Mouse (Mus musculus): ENCODE measurements at regions not wholly inside any gene's neighbourhood (a gene's known extent, or its start where the extent isn't known, plus 50 kb on each side); places are given as distances from the start of the nearest gene placed in this dataset.

DNA sequence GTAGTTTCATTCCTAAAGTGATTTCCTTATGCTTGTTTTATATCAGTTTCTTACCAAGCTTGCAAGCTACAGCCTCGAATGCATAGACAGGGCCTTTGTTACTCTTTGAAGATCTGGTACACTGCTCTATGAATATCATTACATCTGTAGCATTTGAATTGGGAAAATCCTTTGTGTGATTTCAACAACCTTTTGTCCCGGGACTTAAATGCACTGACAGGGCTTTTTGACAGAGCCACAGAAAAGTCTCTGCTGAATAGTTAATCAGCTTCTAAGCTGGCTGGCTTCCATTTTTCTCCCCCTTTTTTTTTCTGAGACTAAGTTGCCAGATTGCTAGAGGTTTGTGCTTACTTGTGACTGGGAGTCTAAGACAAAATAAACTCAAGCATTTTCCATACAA lies 80.2 kb downstream of the Ednrb start:
- H3K4me1 ChIP-seq: peaks cover 16% of the 10 kb centered on the region; the same call in 1 of the 2 replicates
- peak; percentile 93 for ATAC-seq (replicated peaks)
- H3K36me3 ChIP-seq: no peaks in the 10 kb centered on the region
- peak overlapping the region; percentile 84 for H3K27ac ChIP-seq (replicated peaks)
- H3K27me3 ChIP-seq: no peaks in the 10 kb centered on the region
- no peak overlapping the region for H3K4me2 ChIP-seq (replicated peaks)
- no peak overlapping the region for H3K9ac ChIP-seq (replicated peaks)
- 3% methylated on average over 2 of the region's 2 CpGs for WGBS
- H3K4me3 ChIP-seq: no peak overlapping the region
- H3K9me3 ChIP-seq: no peaks in the 10 kb centered on the region

DNA sequence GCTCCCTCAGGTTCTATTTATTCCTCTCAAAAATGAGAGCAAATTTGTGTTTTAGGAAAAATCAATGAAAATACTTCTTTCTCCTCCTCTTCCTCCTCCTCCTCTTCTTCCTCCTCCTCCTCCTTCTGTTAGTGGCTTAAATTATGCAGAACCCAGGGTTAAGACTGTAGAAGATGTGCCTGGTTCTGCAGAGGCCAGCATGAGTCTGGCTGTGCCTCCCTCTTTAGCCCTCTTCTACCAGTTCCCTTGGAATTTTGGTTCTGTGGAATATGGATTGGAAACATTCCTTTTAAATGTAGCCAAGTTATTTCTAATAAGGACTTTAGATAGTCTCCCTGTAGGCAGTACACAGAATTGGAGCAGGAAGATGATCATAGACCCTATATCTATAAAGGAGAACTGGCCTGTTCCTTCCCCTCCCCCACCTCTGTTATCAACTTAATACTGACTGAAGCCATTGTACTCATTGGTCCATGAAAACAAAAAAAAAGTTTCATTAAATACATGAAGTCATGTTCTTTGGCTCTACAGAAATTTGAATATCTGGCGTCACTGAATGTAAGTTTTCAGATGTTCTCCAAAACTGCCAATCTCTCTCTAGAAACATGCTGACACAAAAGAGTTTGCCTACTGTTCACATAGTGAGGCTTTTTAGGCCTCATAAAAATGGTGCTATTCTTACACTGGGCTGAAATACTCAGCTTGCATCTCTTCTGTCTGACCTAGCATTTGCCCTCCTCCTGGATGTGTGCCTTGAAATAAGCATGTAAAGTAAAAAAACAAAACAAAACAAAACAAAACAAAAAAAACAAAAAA lies 80.8 kb downstream of the Ednrb start:
- Histone ChIP-seq H3K4me2 (replicated peaks) (no peak overlapping the region), H3K9ac (replicated peaks) (no peak overlapping the region), H3K4me3 (no peak overlapping the region), H3K27ac (replicated peaks) (peak overlapping the region; percentile 84), H3K4me1 (peaks cover 16% of the 10 kb centered on the region; the same call in 1 of the 2 replicates), H3K9me3 (no peaks in the 10 kb centered on the region), H3K27me3 (no peaks in the 10 kb centered on the region), H3K36me3 (no peaks in the 10 kb centered on the region)
- peak; percentile 94 for ATAC-seq (replicated peaks)
- 9% methylated on average over 1 of the region's 1 CpGs for WGBS

DNA sequence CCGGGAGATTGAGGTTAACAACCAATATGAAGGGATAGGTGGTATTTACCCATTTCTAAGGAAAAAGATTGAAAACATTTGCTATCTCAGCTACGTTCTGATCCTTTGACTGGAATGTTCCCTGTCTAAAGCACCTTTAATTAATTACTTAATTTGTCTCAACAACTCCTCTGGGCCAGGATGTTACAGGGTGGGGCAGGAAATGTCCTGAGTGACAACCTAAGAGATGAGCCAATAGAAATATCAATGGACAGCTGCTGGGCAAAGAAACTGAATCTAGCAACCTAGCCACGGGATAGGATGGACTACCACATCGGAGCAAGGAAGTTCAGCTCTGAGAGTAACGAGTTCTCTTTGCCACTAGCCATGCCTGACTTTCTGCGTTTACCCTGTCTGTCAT lies 84.8 kb downstream of the Ednrb start:
- Histone ChIP-seq H3K27ac (replicated peaks) (no peak overlapping the region), H3K4me1 (peaks cover 11% of the 10 kb centered on the region; the same call in 1 of the 2 replicates), H3K4me2 (replicated peaks) (no peak overlapping the region), H3K9me3 (no peaks in the 10 kb centered on the region), H3K27me3 (no peaks in the 10 kb centered on the region), H3K4me3 (no peak overlapping the region), H3K36me3 (no peaks in the 10 kb centered on the region), H3K9ac (replicated peaks) (no peak overlapping the region)
- no peak for ATAC-seq (replicated peaks)
- 85% methylated on average over 6 of the region's 6 CpGs for WGBS
